In the genomic region with DNA sequence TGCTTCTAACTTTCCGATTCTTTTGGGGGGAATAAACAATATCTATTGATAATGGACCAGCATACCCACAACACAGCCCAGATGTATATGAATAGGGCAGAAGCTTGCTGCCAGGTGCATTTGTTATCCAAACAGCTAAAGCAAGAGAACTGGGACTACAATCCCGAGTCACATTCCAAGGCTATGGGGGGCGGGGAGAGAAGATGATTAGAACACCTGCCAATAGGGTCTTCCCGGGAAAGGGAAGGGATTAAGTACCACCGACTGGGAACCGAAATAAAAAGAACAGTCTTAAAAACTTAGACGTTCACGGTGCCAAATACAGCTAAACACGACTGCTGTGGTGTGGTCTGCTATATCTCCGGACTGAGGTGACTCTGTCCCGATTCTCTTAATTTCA, we compare ENCODE assay signal across 8 mouse cellular contexts. TPM values are rescaled to one million over a fixed set of nuclear protein-coding genes. Genes with fewer than 3 reads are reported as not detected.
DNase-seq lines count a peak whose midpoint lies in the region; ATAC-seq and TF ChIP-seq lines count a peak whose summit lies in the region.

No protein-coding gene starts in this region.

- no peak for TF ChIP-seq POLR2A in cerebellum, adult 2 months (IDR thresholded peaks at IDR 0.05; ENCODE audit: borderline replicate concordance, insufficient read depth, low read length)
- TF ChIP-seq POLR2A in testis, adult 2 months (IDR thresholded peaks at IDR 0.05; ENCODE audit: control insufficient read depth, low read depth, low read length) = no peak

- DNase-seq in cerebellum, adult 2 months = no peak
- no peak for DNase-seq in cerebellum, adult 11 months
- no peak for DNase-seq in testis, postnatal 14 days (ENCODE audit: low spot score)
- no peak for DNase-seq in limb, embryonic 10.5 days (ENCODE audit: low spot score)
- DNase-seq in retina, embryonic 14.5 days (ENCODE audit: low spot score) = no peak
- no peak for DNase-seq in gastrocnemius, adult 18-20 months (ENCODE audit: low spot score)

- ATAC-seq in stomach, embryonic 14.5 days (ENCODE audit: insufficient number of reproducible peaks, insufficient read depth, low FRiP score, low read depth) = no peak

- no peaks in the 10 kb centered on the region for H3K9me3 ChIP-seq in limb, embryonic 10.5 days (replicated peaks)
- no peaks in the 10 kb centered on the region for H3K9me3 ChIP-seq in stomach, embryonic 14.5 days (ENCODE audit: control insufficient read depth, low read depth, low read length)

- no peaks in the 10 kb centered on the region for H3K36me3 ChIP-seq in testis, adult 2 months (ENCODE audit: control insufficient read depth, insufficient read depth, low read length)
- H3K36me3 ChIP-seq in limb, embryonic 10.5 days = peaks cover 17% of the 10 kb centered on the region
- H3K36me3 ChIP-seq in stomach, embryonic 14.5 days (ENCODE audit: control insufficient read depth, insufficient read depth, low read length) = peaks cover 4% of the 10 kb centered on the region; the same call in 1 of the 2 replicates

- TF ChIP-seq CTCF in cerebellum, adult 2 months (IDR thresholded peaks at IDR 0.05; ENCODE audit: borderline replicate concordance, insufficient read depth, low read depth, low read length) = no peak
- TF ChIP-seq CTCF in testis, adult 2 months (IDR thresholded peaks at IDR 0.05; ENCODE audit: control insufficient read depth, insufficient read depth, insufficient replicate concordance, low read depth, low read length) = no peak

- H3K4me3 ChIP-seq in cerebellum, adult 2 months (replicated peaks; ENCODE audit: insufficient read depth, low read depth, low read length) = peak overlapping the region; percentile 93
- H3K4me3 ChIP-seq in testis, adult 2 months (ENCODE audit: control insufficient read depth, low read depth, low read length) = peak overlapping the region; percentile 97
- H3K4me3 ChIP-seq in limb, embryonic 10.5 days = peak overlapping the region; percentile 94
- H3K4me3 ChIP-seq in stomach, embryonic 14.5 days (ENCODE audit: low read depth, low read length) = peak overlapping the region; percentile 95

- 3% methylated on average over 11 of the region's 11 CpGs for WGBS in cerebellum, adult 2 months
- 6% methylated on average over 11 of the region's 11 CpGs for WGBS in limb, embryonic 10.5 days
- WGBS in stomach, embryonic 14.5 days = 3% methylated on average over 11 of the region's 11 CpGs

- no peaks in the 10 kb centered on the region for H3K27me3 ChIP-seq in cerebellum, adult 2 months (ENCODE audit: control insufficient read depth, insufficient read depth, low read length)
- no peaks in the 10 kb centered on the region for H3K27me3 ChIP-seq in testis, adult 2 months (ENCODE audit: control insufficient read depth, insufficient read depth, low read length)
- H3K27me3 ChIP-seq in limb, embryonic 10.5 days (ENCODE audit: low read depth, poor library complexity, severe bottlenecking) = no peaks in the 10 kb centered on the region
- H3K27me3 ChIP-seq in stomach, embryonic 14.5 days (ENCODE audit: control insufficient read depth, insufficient read depth, low read length) = no peaks in the 10 kb centered on the region

- H3K4me1 ChIP-seq in cerebellum, adult 2 months (ENCODE audit: control insufficient read depth, insufficient read depth, low read length) = peaks cover 6% of the 10 kb centered on the region
- peaks cover 2% of the 10 kb centered on the region; the same call in 1 of the 2 replicates for H3K4me1 ChIP-seq in testis, adult 2 months (ENCODE audit: control insufficient read depth, insufficient read depth, low read length)
- H3K4me1 ChIP-seq in limb, embryonic 10.5 days = peaks cover 28% of the 10 kb centered on the region
- peaks cover 15% of the 10 kb centered on the region for H3K4me1 ChIP-seq in stomach, embryonic 14.5 days (ENCODE audit: control insufficient read depth, insufficient read depth, low read length)

- H3K9ac ChIP-seq in stomach, embryonic 14.5 days (replicated peaks; ENCODE audit: low read depth, low read length) = peak overlapping the region; percentile 100

- peak overlapping the region; percentile 68 for H3K27ac ChIP-seq in cerebellum, adult 2 months (ENCODE audit: insufficient read depth, low read length)
- H3K27ac ChIP-seq in testis, adult 2 months (ENCODE audit: control insufficient read depth, insufficient read depth, low read depth, low read length) = peak overlapping the region; percentile 89; the same call in 1 of the 2 replicates
- H3K27ac ChIP-seq in limb, embryonic 10.5 days = peak overlapping the region; percentile 100
- H3K27ac ChIP-seq in stomach, embryonic 14.5 days (ENCODE audit: low read length) = peak overlapping the region; percentile 100

- peak overlapping the region; percentile 77 for H3K4me2 ChIP-seq in stomach, embryonic 14.5 days (replicated peaks; ENCODE audit: low read depth, low read length)

RNA-seq across cellular contexts. Expression of a gene that starts 0.9 kb away (rescaled TPM):
- 41.6 and 45.7 TPM in 2 replicates for polyA plus RNA-seq in cerebellum, adult 2 months (2012; rRNA removed)
- 6.8 and 7.2 TPM in 2 replicates for polyA plus RNA-seq in testis, adult 2 months (2012; rRNA removed)
- 132 and 157 TPM in 2 replicates for polyA plus RNA-seq in limb, embryonic 10.5 days (2016; fragmentation: Nextera tagmentation; extraction: Ambion mirVana)
- 96.0 and 101 TPM in 2 replicates for polyA plus RNA-seq in stomach, embryonic 14.5 days (2014; fragmentation: Nextera tagmentation; extraction: Ambion mirVana)
- 10 to 100 TPM; 33.6 to 34.2 TPM for total RNA-seq in gastrocnemius, adult 18-20 months (2021)

RNA-seq across cellular contexts. Expression of a gene that starts 1.7 kb away (rescaled TPM):
- 0.36 and 1.00 TPM in 2 replicates for polyA plus RNA-seq in cerebellum, adult 2 months (2012; rRNA removed)
- not detected in 2 replicates for polyA plus RNA-seq in testis, adult 2 months (2012; rRNA removed)
- 0.39 and 0.69 TPM in 2 replicates for polyA plus RNA-seq in limb, embryonic 10.5 days (2016; fragmentation: Nextera tagmentation; extraction: Ambion mirVana)
- 0.95 and 1.5 TPM in 2 replicates for polyA plus RNA-seq in stomach, embryonic 14.5 days (2014; fragmentation: Nextera tagmentation; extraction: Ambion mirVana)
- 1 to 10 TPM in 1 of 2 experiments, under 1 TPM in 1; 0.52 to 1.2 TPM for total RNA-seq in gastrocnemius, adult 18-20 months (2021)

RNA-seq across cellular contexts. Expression of a gene that starts 30.4 kb away (rescaled TPM):
- polyA plus RNA-seq in cerebellum, adult 2 months (2012; rRNA removed) = 33.4 and 35.9 TPM in 2 replicates
- 5.4 and 6.3 TPM in 2 replicates for polyA plus RNA-seq in testis, adult 2 months (2012; rRNA removed)
- 17.5 and 18.0 TPM in 2 replicates for polyA plus RNA-seq in limb, embryonic 10.5 days (2016; fragmentation: Nextera tagmentation; extraction: Ambion mirVana)
- 18.5 and 20.8 TPM in 2 replicates for polyA plus RNA-seq in stomach, embryonic 14.5 days (2014; fragmentation: Nextera tagmentation; extraction: Ambion mirVana)
- 10 to 100 TPM; 17.1 to 21.7 TPM for total RNA-seq in gastrocnemius, adult 18-20 months (2021)

RNA-seq across cellular contexts. Expression of a gene that starts 50.6 kb away (rescaled TPM):
- polyA plus RNA-seq in cerebellum, adult 2 months (2012; rRNA removed) = 69.8 and 72.1 TPM in 2 replicates
- polyA plus RNA-seq in testis, adult 2 months (2012; rRNA removed) = 1.2 TPM in 2 replicates
- polyA plus RNA-seq in limb, embryonic 10.5 days (2016; fragmentation: Nextera tagmentation; extraction: Ambion mirVana) = 0.33 and 0.51 TPM in 2 replicates
- 1.0 and 1.1 TPM in 2 replicates for polyA plus RNA-seq in stomach, embryonic 14.5 days (2014; fragmentation: Nextera tagmentation; extraction: Ambion mirVana)
- under 1 TPM in 1 of 2 experiments, not detected in 1; 0.05 TPM for total RNA-seq in gastrocnemius, adult 18-20 months (2021)
